Mouse (Mus musculus) cerebellum, adult 18-20 months (tissue): ENCODE data around the gene Adgrb2.

Experiments used
- DNase-seq, 2 experiments: peaks; one replicate each; pipeline ENCODE4 v3.0.0; 2021

Gene Adgrb2

DNA sequence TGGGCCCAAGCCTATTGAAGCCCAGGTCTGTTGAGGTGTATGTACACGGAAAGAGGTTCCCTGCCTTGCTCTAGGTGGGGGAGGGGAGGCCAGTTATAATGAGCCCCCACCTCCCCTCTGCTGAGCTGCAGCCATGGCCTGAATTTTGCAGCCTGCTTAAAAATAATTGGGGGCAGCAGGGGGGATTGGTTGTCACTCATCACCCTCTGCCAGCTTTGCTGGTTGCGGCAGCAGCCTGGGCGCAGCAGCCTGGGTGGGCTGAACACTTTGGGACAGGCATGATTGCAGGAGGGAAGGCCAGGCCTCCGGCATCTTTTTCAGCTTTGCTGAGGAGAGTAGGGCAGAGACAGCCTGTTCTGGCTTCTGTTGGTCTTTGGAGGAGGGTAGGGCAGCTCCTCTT lies 5.3 kb downstream of the Adgrb2 start:
- no peak for DNase-seq

DNA sequence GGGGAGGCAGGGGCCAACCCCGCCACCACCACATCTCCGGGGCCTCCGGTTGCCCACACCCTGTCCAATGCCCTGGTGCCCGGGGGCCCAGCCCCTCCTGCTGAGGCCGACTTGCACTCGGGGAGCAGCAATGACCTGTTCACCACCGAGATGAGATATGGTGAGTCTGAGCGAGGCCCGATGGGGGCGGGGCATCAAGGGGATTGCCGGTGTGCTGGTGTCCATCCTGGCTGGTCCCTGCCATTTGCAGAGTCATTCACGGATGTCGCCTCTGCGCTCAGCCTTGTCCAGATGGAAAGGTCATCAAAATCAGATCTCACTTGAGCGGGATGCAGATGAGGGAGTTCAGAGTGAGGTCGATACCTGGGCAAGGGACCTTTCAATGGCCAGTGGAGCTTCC lies 8.1 kb downstream of the Adgrb2 start:
- DNase-seq: no peak

DNA sequence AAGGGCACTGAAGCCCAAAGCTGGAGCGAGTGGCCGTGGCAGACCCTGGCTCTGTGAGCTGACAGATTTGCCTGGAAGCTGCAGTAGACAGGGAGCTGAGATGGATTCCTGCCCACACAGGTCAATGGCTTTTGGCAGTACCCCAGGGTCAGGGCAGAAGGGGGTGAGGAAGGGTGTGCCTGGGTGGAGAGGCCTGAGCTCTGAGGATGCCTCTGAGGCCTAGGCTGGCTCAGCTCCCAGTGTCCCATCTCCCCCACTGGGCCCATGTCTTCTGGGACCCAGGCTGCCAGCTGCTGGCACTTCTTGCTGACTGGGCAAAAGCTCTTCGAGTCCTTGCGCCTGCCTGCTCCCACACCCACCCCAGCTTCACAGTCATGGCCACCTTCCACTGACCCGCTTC lies 8.5 kb downstream of the Adgrb2 start:
- peak; percentile 48 to 51 for DNase-seq

GRCm38 (mm10) chr4:129993944-129994695 lies 9.4 kb downstream of the Adgrb2 start:
- peak in 1 of 2 experiments; percentile 32 for DNase-seq

DNA sequence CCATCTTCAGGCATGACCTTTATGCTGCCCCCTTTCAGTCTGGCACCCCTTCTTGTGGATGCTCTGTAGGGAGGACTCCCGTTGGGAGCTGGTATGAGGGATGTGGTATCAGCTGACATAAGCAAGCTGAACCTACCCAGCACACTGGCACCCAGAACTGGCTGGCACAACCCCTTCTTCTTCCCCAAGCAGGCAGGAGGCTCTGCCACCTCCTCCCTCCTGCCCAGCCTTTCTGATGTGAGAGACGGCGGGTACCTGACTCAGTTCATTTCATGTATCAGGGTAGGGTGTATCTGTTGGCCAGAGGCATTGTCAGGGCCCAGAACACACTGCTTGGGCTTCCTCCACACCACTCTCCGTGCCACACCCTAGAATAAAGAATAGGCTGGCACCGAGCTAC lies 10.1 kb downstream of the Adgrb2 start:
- DNase-seq: no peak

- no peak for DNase-seq
Measured at GRCm38 (mm10) chr4:129995255-129995654, 10.6 kb downstream of the Adgrb2 start.

DNA sequence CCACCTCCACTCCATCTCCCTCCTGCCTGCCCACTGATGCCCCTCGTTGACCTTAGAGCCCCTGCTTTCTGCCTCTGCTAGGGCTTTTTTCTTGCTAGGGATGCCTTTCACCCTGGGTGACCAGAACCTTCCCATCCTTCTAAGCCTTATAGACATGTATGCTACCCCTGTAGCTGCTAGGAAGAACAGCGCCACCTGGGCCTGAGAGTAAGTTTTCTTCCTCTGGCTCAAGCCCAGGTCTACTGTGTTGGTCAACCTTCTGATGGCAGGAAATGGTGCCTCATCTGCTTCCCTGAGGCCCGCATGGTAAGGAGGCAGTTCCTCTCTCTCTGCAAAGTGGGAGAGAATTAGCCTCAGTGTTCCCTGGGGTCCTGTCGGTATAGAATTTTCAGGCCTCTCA lies 11.3 kb downstream of the Adgrb2 start:
- DNase-seq: no peak

DNA sequence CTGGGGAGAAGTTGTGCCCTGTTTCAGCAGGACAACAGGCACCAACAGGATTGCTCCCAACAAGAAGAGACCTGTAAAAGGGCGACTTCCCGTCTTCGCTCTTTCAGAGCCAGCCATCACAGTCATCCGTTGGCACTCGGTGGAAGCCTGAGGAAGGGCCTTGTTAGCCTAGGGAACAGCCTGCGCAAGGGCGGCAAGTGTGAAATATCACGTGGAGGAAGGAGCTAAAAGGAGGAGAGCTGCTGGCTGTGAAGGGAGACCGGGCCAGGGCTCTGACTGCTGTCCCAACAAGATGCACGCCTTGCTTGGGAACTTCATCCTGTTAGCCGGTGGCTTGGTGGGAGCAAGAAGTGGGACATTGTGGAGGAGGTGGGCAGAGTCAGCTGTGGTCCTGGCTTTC lies 13.5 kb downstream of the Adgrb2 start:
- no peak for DNase-seq

DNA sequence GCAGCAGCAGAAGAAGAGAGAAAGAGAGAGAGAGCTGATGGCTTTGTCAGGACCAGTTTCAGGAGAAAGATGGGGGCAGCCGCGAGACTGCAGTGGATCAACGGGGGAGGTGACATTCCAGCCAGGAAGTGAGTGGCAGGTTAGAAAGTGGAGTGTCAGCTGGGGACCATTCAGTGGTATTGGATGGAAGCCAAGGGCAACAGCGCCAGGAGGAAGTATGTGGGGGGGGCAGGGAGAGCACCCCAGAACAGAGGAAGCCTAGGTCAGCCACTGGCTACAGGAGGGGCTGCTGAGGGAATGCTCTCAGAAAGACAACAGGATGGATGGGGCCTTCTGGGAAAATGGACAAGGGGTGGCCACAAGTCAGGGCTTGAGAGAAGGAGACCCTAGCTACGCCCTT lies 17.0 kb downstream of the Adgrb2 start:
- no peak for DNase-seq

GRCm38 (mm10) chr4:130002157-130002556 lies 17.5 kb downstream of the Adgrb2 start:
- DNase-seq: no peak

- no peak for DNase-seq
Measured at GRCm38 (mm10) chr4:130005593-130005992, 20.9 kb downstream of the Adgrb2 start.

DNA sequence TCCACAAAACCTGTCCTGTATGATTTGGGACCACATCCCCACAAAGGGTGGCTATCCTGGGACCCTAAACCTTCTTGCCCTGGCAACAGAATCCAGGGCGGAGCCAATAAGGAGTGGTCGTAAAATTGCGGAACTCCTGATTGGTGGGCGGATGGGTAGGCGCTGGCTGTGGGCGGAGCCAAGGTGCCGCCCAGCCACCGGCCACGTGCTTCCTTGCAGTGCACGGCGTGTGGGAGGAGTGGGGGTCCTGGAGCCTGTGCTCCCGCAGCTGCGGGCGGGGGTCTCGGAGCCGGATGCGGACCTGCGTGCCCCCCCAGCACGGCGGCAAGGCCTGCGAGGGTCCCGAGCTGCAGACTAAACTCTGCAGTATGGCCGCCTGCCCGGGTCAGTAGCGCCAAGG lies 21.9 kb downstream of the Adgrb2 start:
- no peak for DNase-seq

GRCm38 (mm10) chr4:130009043-130009442 lies 24.4 kb downstream of the Adgrb2 start:
- DNase-seq: peak; percentile 43 to 49

GRCm38 (mm10) chr4:130010723-130011122 lies 26.1 kb downstream of the Adgrb2 start:
- no peak for DNase-seq

DNA sequence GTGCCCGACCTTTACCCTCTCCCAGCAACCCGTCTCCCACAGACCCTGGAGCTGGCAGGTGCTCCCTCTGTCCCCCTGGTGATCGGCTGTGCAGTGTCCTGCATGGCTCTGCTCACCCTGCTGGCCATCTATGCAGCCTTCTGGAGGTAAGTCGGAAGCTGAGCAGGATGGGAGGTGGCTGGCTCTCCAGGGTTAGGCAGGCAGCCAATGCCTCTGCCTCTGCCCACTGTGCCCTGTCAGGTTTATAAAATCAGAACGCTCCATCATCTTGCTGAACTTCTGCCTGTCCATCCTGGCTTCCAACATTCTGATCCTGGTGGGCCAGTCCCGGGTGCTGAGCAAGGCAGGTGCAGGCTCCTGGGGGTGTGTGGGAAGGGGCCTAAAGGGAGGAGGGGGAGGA lies 27.6 kb downstream of the Adgrb2 start:
- DNase-seq: peak in 1 of 2 experiments; percentile 39

DNA sequence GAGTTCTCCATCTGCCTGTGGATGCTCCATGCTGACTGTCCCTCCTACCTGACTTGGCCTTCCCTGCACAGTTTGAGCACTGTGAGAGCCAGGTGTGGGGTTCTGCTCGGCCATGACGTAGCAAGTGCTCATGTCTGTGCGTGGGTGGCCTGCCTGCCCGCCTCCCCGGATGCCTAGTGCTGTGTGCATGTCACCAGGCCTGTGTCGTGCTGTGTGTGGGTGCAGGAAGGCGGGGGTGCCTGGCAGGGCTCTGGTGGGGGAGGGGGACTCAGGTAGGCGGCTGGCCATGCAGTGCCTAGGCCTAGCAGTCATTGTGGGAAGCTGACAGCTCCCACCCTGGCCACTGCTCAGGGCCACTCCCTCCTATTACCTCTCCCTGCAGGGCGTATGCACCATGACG lies 28.4 kb downstream of the Adgrb2 start:
- no peak for DNase-seq

- no peak for DNase-seq
Measured at GRCm38 (mm10) chr4:130016010-130016409, 31.3 kb downstream of the Adgrb2 start.

DNA sequence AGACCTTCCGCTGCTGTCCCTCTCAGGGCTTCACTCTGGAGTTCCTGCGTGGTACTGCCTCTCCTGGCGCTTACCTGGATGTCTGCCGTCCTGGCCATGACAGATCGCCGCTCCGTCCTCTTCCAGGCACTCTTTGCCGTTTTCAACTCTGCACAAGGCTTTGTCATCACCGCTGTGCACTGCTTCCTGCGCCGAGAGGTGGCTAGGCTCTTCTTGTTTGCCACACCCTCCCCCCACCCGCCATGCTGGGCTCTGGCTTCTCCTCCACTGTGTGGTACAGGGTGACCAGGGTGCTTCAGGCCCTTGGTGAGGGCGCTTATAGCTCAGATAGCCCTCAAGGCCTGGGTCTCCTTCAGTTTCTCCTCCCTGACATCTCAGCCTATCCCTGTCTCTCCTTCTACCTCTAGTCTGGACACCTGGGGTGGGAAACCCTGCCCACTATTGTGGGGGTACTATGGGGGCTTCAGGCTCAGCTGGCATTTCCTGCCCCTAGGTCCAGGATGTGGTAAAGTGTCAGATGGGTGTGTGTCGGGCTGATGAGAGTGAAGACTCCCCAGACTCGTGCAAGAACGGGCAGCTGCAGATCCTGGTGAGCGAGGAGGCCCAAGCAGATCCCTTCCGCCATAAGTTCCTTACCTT lies 32.5 kb downstream of the Adgrb2 start:
- no peak for DNase-seq

DNA sequence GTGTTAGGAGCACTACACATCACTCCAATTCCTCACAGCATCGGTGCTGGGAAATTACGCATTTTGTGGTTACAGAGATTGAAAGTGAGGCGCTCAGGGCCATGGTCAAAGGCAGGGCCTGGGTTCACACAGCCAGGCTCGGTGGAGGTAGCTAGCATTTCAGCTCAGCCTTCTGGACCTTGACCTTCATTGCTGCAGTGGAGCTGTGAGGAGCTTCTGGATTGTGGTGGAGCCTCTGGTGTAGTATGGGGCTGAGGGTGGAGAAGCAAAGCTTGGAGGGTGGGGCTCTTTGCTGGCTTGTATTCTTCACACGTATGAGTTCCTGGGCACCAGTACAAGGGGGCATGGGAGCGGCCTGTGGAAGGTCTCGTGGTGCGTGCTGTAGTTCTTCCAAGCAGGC lies 38.3 kb downstream of the Adgrb2 start:
- no peak for DNase-seq

- DNase-seq: no peak
Measured at GRCm38 (mm10) chr4:130023511-130024231, 39.0 kb downstream of the Adgrb2 start.

DNA sequence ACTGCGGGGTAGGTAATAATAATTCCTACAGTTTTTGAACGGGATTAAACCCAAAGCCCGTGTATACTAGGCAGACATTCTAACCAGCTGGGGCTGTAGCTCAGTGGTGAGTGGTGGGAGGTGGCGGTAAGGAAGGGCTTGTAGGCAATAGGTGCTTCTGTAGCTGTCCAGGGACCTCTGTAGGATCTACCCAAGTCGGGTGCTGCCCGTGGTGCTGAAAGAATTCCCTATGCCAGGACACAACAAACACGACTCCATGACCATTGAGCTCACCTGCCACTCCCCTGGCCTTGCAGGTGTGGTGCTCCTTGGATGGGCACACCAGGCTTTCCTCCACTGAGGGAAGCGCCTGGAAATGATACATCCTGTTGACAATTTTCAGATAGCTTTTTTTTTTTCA lies 40.9 kb downstream of the Adgrb2 start:
- DNase-seq: no peak

- no peak for DNase-seq
Measured at GRCm38 (mm10) chr4:130031146-130031545, 46.5 kb downstream of the Adgrb2 start.

GRCm38 (mm10) chr4:130033496-130033895 lies 48.8 kb downstream of the Adgrb2 start:
- DNase-seq: no peak

DNA sequence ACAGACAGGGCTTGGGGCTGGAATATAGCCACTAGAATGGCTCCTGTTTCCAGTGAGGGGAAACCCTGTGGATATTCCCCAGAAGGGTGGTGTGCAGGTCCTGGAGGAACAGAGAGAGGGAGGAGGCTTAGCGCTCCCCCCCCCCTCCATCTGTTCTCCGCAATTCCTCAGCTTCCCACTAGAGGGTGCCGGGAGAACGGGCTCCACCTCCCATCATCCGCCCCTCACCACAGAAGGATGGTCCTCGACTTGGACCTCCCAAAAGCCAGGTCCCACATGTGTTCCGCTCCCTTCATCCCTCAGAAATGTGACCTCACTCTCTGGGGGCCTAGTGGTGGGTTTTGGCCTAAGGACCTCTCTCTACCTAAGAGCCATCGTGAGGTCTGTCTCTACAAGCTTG lies 51.4 kb downstream of the Adgrb2 start:
- DNase-seq: peak; percentile 39 to 72
